Mouse (Mus musculus) mesoderm, embryonic 11.5 days (tissue): ENCODE results near the gene Rbl2.

Experiments
- DNase-seq: peaks from one replicate; pipeline ENCODE4 v3.0.0-alpha.2; 2012; ENCODE audit warnings: low read depth, low spot score

Gene Rbl2

GRCm38 (mm10) chr8:91106271-91106670 lies 36.4 kb downstream of the Rbl2 start:
- DNase-seq = no peak

GRCm38 (mm10) chr8:91111868-91112477 lies 42.1 kb downstream of the Rbl2 start:
- DNase-seq = no peak

- DNase-seq = no peak
Observed at GRCm38 (mm10) chr8:91114428-91114827, 44.6 kb downstream of the Rbl2 start.

GRCm38 (mm10) chr8:91114910-91115309 lies 45.1 kb downstream of the Rbl2 start:
- DNase-seq = no peak

GRCm38 (mm10) chr8:91117537-91117936 lies 47.7 kb downstream of the Rbl2 start:
- no peak for DNase-seq

GRCm38 (mm10) chr8:91118131-91118530 lies 48.3 kb downstream of the Rbl2 start:
- peak; percentile 15 for DNase-seq

- no peak for DNase-seq
Observed at GRCm38 (mm10) chr8:91124315-91124714, 54.5 kb downstream of the Rbl2 start.

- DNase-seq = no peak
Observed at GRCm38 (mm10) chr8:91126786-91127185, 56.9 kb downstream of the Rbl2 start.

GRCm38 (mm10) chr8:91132731-91133130 lies 62.9 kb downstream of the Rbl2 start:
- DNase-seq = no peak

GRCm38 (mm10) chr8:91133441-91134069 lies 63.7 kb downstream of the Rbl2 start:
- no peak for DNase-seq

GRCm38 (mm10) chr8:91134070-91134475 lies 64.2 kb downstream of the Rbl2 start:
- DNase-seq = peak; percentile 100

GRCm38 (mm10) chr8:91134659-91135058 lies 64.8 kb downstream of the Rbl2 start:
- DNase-seq = no peak

- no peak for DNase-seq
Observed at GRCm38 (mm10) chr8:91135308-91136181, 65.7 kb downstream of the Rbl2 start.

GRCm38 (mm10) chr8:91140828-91141227 lies 71.0 kb downstream of the Rbl2 start:
- DNase-seq = no peak

- peak; percentile 68 for DNase-seq
Observed at GRCm38 (mm10) chr8:91147715-91148114, 77.9 kb downstream of the Rbl2 start.

- DNase-seq = no peak
Observed at GRCm38 (mm10) chr8:91148643-91149178, 78.9 kb downstream of the Rbl2 start.

- no peak for DNase-seq
Observed at GRCm38 (mm10) chr8:91149298-91149697, 79.4 kb downstream of the Rbl2 start.

GRCm38 (mm10) chr8:91151531-91151930 lies 81.7 kb downstream of the Rbl2 start:
- no peak for DNase-seq

GRCm38 (mm10) chr8:91153831-91154230 lies 84.0 kb downstream of the Rbl2 start:
- no peak for DNase-seq

- no peak for DNase-seq
Observed at GRCm38 (mm10) chr8:91154564-91154963, 84.7 kb downstream of the Rbl2 start.

- no peak for DNase-seq
Observed at GRCm38 (mm10) chr8:91158617-91159016, 88.8 kb downstream of the Rbl2 start.
